Mouse (Mus musculus): ENCODE data around the gene Kif5c.
A peak's percentile ranks its signal among the peaks of the same experiment; 100 is the strongest.

Gene Kif5c

DNA sequence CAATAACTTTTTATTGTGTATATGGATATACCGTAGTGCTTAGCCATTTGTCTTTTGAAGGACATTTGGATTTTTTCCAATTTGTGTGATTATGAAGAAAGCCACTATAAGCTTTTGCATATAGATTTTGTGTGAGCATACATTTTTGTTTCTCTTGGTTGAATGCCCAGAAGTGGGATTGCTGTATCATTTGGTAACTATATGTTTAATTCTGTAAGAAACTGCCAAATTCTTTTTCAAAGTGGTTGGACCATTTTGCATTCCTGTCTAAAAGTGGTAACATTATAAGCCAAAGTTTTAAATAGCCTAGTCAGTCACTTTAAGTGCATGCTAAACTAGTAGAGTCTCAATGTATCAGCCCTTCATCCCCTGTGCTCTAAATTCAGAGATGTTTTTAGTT, 6.5 kb downstream of the Kif5c start:
- DNase-seq: no peak

DNA sequence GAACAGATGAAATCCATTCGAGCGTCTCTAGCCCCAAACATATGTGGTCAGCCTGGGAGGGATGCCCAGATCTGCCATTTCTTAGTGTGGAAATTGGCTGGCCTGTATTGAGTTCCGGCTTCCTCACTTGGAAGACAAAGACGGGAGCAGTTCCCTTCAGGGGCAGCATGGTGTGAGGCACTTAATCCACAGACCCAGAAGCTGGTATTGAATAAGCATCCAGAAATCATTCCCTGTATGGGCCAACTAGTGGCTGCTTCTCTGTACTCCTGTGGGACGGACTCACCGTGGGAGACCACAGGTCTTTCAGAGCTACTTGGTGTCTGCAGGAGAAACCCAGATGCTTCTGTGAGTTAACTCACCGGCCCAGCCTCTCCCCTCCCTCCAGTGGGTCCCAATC, 8.5 kb downstream of the Kif5c start:
- DNase-seq: no peak

DNA sequence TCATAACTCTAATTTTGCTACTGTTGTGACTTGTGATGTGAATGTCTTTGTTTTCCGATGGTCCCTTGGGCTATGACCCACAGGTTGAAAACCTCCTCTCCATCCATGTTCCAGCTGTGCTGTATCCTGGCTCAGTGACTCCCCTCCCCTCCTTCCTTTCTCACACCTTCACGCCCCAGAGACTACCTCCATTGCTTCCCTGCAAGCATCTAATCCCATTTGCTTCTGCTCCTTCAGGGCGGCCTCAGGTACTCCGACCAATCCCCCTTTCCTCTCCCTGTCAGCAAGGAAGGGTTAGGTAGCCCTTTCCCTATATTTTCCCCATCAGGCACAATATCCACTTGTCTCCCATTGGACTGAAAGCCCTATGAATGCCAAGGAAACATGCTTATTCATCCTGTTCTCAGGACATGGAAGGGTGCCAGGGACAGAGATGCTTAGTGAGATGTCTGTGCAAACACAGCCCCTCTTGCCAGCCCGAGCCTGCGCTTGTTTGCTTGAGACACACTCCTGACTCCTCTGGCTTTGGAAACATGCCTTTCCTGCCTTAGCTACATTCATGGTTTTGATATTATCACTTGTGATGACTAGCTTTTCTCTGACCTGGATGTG, 9.1 kb downstream of the Kif5c start:
- DNase-seq: no peak

DNA sequence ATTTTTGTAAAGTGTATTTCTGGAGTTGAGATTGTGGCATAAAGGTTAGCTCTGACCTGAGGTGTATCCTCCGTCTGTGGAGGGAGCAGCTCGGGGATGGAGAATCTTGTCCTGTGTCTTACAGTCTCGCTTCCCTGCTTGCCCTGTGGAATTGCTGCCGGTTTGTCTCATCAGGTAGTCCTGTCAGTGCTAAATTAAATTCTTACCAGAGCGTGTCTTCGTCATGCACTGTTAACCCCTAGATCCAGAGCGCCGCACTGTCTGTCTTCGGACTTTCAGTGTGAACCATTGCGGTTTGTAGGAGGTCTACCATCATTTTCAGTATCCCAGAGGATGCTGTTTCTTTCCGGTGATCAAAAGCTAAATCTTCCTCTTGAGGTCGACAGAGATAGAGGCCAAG, 10.1 kb downstream of the Kif5c start:
- no peak for DNase-seq

DNA sequence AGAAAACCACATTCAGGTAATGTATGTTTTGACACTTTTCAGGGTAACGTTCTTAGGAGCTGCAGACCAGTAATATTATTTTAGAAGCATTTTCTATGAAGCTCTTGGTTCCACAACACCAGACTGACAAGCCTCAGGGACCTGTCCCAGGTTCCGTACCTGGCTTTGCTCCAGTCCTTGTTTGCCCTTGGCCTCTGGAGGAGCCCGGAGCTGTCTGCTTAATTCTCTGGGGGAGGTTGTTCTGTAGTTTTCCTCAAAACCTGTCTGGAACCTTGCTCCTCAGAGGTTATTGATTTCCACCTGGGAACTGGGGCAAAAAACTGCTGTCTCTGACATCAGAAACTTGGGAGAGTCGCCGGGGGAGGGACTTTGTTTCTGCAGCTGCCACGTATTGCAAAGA, 11.5 kb downstream of the Kif5c start:
- no peak for DNase-seq

DNA sequence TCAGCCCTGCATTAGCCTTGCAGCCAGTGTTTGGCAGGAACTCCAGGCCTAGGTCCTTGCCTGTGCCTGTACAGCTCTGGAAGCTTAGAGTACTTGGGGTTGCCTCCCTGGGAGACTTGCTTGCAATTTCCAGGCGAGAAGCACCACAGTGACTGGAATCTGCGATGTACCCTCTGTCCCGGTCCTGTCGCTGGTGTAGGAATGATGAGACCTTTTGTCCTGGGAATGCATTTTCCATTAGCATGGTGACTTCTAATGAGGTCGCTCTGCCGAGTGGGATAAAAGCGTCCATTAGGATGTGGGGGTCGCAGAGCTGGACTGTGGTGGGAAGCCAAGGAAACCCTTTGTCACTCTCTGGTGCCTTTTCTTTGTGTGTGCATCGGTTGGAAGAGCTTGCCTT, 14.1 kb downstream of the Kif5c start:
- no peak for DNase-seq

DNA sequence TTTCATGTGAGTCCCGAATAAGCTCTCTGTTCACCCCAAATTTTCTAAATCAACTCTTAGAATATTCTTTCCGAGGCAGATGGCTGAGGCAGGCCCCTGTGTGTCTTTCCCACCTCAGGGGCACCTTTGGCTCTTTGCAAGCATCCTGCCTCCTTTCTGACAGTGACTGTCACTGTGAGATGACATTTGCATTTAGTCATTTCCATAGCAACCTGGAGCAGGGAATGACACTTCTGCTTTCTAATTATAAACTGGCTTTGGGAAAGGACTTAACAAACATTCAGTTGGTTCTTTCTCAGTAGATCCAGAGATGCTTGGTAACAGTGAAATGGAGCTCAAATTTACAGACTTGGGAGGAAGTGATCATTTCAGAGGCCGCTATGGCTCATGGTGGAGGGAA, 23.7 kb downstream of the Kif5c start:
- no peak for DNase-seq

DNA sequence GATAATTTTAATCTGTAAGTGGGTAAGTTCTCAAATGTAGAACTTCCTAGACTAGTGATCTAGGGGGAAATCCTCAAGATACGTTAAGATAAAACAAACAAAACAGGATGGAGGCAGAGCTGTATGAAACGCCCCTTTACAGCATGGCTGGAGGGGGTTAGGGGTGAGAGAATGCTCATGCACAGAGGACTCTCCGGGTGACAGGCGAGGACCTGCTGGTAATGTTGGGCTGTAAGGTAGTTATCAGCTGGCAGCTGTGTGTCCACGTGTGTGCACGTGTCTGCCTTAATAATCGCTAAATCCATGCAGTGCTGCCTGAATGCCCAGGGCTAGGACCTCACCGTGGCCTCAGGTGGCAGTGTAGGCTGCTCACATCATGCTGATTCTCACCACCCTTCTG, 24.7 kb downstream of the Kif5c start:
- DNase-seq: no peak

DNA sequence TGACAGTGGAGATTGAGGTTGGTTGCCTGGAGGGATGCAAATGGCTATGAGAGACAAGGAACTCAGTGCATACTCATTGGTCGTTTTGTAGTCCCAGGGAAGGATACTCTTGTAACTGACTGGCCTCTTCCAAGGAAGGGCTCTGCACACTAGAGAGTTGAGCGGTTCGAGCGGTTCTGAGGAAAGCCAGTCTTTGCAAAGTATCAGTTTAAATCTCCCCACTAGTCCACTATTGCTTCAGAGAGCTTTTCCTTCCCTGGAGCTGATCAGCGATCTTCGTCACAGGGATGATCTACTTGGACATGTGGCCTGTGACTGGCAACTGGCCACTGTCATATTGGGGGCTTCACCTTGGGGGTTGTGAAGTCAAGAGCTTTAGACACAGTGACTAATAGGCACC, 28.5 kb downstream of the Kif5c start:
- no peak for DNase-seq

DNA sequence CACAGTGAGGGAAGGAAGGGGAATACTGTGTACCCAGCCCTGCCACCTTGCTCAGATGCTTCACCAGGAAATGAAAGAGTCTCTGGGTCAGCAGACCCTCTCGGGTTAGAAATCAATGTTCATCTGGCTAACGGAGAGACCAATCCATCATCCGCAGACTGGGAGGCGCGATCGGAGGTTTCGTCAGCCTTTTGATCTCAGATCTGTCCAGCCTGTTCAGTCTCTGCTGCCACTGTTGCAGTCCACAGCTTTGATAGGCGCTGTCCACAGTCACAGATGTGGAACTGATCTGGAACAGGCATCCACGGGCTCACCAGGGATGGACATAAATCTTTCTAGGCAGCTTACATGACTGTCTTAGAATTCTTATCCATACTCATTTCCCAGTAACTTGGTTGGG, 29.2 kb downstream of the Kif5c start:
- DNase-seq: no peak

DNA sequence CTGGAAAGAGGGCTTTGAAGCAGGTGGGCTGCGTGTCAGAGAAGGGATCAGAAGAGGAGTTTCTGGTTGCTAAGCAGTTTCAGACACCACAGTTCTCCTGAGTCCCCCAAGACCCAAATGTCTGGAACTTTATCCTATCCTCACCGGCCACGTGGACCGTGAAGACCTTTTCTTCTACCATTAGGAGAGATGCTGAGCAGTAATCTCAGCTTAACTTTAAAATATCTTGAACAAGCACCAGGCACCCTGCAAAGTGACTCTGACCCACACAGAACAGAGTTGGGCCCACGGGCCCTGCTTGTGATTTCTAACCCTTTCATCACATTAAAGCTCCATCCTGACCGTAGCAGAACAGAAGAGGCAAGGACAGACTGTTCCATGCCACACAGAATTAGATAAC, 29.7 kb downstream of the Kif5c start:
- DNase-seq: no peak

DNA sequence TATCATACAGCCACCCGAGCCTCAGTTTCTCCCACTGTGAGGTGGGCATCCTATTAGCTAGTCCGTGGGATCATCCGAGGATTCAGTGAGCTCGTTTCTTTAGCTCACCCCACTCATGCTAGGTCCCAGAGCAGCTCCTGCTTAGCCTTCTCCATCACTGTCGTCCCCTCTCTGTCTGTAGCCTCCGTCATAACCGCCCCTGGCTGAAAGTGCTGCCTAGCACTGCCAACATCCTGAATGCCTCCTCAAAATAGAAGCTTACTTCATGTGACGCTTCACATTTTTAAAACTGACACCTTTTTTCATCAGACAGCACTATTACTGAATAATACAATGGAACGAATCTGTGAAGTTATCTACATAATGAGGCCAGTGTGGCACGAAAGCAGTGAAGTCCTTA, 30.1 kb downstream of the Kif5c start:
- no peak for DNase-seq

DNA sequence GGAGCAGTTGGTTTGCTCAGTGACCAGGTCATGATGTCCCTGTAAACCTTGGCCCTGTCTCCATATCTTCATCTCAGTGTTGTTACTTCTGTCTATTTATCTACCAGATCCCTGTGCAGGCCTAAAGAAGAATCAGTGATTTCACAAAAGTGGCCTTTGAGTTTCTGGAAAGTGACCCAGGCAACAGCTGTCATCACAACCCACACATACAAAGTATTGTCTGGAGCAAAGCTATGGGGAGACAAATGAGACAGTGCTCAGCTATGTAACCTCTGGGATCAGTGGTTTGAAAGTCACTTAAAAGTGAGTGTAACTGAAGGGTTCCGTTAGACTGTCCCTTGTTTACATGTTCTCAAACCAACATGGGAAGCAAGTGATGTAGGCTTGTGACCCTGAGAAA, 32.6 kb downstream of the Kif5c start:
- DNase-seq: no peak

DNA sequence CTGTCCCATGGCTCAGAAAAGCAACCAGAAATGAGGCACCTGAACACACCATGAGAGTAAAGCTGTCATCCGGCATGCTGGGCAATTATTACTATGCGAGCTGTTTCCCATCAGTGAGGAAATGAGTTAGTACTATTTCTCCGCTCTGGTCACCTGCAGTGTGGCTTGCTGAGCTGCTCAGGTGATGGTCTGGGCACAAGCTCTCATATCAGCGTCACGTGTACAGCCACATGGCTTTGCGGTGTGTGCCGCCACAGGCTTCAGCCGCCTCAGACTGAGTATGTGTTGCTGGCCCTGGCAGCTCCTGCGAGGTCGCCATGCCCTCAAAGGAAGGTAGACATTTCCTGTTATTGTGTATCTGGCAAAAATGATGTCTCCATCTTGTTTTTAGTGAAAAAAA, 35.5 kb downstream of the Kif5c start:
- DNase-seq: no peak

DNA sequence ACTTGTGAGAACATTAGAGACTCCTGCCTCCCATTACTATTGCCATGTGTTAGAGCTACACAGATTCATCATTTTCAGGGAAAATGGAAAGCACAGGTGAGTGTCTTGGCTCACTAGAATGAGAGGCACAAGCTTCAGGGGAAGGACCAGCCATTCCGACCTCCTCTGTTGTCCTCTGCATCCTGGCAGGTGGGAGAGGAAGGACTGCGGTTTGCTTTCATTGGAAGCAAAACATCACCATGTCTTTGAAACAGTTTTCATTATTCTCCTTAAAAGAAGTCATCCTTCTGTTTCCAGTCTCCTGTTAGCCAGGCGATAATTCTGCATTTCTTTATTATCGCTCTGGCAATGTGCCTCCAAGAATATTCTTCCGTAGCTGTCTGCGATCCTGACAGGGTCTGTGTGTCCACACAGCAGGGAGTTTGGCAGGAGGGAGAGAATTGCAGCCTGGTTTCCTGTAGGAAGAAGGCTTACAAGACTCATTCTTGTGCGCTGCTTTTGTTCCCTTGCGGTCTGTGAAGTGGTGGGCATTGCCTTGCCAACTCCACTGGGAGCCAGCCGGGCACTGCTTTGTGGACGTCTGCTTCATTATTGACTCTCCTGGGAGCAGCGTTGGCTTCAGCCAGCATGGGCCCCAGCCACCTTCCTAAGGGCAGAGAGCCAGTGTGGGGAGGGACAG, 36.2 kb downstream of the Kif5c start:
- DNase-seq: peak; percentile 63

DNA sequence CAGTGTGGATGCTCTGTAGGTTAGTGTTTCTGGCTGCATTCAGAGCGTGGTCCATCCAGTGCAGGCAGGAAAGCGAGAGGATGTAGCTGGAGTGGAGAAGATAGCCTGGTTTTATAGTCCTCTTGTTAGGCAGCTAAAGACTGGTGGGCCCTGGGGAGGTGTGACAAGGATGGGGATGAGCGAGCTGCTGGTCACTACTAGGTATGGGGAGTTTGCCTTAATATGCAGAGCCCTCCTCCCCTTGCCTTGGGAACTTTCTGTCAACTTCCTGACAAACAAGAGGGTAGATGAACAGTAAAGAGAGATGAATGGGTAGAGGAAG, 36.7 kb downstream of the Kif5c start:
- DNase-seq: no peak

DNA sequence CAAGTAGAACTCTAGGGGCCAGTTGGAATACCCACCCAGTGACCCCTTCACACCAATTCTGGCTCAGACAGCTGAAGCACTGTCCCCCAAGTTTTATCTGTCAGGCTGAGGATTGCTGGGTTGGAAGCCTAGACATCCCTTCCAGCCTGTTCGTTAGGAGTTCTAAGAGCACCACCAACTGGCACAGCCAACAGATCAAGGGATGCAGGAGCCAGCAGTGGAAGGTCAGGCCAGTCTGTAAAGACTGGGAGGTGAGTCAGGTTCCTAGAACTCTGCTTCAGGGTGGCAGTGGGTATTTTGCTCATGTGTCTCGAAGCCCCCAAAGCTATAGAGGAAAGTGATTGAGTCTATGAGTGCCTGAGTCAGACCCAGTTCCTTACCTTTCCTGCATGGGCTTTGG, 37.9 kb downstream of the Kif5c start:
- no peak for DNase-seq

DNA sequence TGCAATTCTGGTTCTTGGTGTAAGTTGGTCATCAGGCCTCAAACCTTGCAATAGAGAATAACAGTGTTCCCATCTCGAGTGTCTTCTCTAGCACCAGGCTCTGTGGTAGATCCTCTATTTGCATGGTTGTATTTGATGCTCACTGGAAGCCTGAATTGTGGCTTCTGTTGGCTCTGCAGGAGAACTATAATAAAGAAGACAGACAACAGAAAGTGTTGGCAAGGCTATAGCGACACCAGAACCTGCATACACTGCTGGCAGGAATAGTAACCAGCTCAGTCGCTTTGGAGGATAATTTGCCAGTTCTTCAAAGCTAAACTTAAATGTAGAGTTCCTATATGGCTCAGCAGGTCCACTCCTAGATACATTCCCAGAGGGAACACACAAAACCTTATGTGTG, 38.6 kb downstream of the Kif5c start:
- no peak for DNase-seq

DNA sequence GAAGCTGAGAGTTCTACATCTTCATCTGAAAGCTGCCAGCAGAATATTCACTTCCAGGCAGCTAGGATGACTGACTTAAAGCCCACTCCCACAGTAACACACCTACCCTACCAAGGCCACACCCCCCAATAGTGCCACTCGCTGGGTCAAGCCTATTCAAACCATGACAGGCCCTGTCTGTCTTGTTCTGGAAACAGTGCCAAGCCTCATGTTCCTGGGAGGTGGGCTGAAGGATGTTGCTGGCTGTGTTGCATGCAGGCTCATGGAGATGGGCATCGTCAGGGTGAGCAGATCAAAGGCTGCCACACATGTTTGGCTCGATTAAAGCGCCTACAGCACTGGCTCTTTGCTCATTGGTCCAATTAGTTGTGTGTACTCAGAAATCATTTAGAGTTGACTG, 39.9 kb downstream of the Kif5c start:
- DNase-seq: no peak

DNA sequence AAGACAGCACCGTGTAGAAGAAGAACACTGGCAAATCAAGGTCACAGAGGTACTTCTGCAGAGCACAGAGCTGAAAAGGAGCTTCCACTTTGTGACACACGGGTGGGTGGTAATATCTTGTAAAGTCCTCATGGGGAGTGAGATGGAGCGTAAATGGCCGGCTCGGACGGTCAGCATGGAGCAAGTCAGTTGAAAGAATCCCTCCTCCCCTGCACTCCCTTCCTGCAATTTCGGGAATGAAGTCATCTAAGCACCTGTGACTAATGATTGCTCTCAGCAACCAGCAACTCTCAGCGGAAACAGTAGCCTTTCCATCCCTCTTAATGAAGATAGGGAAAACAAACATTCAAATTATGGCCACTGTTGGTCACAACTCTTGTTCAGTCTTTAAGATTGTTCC, 40.9 kb downstream of the Kif5c start:
- DNase-seq: no peak

DNA sequence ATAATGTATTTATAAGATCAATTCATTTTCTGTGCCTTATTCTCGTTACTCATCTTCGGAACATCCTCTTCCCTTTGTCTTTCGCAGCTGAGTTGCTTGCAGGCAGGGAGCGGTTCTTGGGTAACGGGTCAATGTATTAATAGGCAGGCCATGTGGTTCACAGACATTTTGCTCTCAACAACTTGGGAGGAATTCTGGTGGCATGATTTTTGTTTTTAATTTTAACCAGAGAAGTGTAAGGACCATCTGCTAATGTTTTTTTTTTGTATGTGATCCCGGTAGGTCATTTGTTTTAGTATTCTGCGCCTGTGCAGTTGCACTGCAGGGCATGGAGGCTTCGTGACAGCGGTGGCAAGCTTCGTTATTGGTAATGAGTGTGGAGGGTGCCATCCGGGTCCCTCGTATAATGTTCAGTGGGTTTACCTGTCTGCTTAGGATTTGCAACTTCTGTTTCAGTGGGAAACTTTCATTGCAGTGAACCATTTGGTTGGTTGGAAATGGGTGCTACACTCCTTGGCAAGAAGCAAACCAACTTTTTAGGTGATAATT, 41.4 kb downstream of the Kif5c start:
- DNase-seq: no peak

DNA sequence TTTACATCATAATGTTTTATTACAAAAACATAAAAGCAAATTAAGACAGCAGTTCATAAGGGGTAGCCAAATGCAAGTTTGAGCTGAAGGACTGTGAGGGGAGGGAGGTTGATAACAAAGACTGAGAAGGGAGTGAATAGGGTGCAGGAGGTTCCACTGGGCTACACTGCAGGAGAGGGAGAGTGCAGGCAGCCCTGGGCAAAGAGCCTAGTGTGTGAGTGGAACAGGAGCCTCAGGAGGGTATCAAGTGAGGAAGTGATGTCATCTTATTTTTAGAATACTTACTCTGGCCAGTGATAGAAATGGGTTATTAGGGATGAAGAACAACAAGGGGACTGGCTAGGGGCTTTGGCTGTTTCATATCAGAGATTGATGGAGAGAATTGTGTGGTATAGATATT, 42.2 kb downstream of the Kif5c start:
- no peak for DNase-seq

DNA sequence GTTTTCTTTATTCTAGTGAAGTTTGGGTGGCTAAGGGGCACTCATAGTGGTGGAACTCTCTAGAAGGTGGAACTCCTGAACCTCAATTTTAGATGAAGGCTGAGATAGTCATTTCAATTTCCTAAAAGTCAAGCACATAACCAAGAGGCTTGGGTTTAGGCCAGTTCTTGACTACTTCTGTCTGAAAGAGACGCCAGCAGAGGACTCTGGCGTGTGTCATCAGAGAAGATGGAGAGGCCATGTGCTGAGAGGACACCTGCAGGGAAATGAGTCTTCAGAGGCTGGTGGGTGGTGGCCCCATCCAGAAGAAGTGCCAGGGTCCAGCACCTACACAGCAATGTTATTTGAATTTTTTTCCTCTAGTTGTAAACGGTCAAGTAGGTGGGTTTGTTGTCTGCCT, 42.8 kb downstream of the Kif5c start:
- DNase-seq: no peak

DNA sequence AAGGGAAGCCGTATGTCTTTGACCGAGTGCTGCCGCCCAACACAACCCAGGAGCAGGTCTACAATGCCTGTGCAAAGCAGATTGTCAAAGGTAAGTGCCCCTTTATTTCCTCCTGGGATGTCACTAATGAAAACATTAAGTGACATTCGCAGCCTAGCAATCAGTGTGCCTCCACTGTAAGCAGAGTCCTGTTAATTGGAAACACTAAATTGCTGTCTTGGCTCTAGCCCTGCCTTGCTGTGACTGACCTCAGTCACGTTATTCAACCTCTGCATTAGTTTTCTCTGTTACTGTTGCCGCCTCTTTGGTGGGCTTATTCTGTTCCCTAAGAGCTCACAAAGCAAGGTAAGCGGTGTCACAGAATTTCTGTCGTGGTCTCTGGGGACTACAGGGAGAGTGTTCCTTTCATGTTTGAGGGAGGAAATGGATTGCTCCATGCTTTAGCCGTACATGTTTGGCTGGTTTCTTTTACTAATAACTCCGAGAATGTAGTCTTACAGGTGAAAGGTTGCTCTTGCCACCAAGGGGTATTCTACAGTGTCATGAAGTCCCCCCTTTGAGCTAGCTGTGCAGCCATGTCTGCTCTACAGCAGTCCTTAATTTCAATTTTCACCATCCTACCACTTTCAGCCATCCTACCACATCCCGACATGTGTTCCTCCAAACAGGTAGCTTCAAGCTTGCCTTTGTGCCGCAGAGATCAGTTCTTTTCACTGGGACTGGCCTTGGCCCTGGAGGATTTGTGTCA, 52.8 kb downstream of the Kif5c start:
- no peak for DNase-seq

DNA sequence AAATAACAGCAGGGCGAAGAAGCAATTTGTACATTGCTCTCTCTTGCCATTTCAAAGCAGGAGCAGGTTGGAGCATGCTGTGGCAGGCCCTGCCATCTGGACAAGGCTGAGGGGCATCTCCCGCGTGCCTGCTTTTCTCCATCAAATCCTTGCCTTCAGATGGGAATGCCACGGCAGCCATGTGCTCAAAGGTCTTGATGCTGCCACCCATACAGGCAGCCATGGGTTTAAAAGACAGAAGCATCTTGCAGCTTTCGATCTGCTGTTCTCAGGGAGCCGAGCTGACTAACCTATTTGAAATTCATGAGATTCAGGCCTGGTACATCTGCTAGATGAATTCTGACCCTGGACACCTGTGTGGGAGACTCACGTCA, 53.4 kb downstream of the Kif5c start:
- DNase-seq: no peak
